Mouse (Mus musculus): ENCODE data around the gene Prkaca.
A peak's percentile ranks its signal among the peaks of the same experiment; 100 is the strongest.

Gene Prkaca

DNA sequence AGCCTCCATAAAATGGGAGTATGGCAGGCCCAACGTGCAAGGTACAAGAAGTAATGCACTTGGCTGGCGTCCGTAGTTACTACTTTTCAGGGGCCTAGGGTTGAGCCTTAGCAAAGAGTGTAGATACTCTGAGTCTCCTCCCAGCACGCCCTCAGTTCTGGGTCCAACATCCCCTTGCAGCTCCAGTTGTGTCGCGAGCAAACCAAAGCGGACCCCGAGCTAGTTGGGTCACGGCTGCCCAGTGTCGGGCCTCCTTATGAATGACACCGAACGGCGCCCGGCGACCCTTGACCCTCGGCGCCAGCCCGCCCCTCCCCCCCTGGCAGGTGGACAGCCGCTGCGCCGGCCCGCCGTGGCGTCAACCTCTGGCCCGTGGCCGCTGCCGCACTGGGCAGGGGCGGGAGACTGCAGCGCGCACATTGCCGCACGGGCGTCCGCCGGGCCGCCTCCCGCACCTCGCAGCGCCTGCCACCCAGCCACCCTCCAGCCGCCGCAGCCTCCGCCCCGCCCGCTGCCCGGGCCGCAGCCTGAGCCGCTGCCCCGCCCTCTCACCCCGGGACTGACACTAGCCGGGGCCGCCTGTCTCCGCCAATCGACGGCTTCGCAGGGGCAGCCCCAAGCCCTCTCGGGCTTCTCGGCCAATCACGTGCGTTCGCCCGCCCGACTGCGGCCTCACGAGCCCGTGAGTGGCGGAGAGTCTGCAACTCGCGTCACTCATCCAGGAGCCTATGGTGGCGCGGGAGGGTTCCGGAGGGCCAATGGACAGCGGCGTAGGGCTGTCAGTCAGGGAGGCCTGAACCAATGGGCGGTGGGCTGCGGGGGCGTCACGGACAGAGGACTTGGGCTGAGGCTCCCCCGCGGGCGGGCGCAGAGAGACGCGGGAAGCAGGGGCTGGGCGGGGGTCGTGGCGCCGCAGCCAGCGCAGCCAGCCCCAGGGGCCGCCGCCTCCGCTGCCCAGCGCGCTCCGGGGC lies at the start of gene Prkaca:
Prkaca (plus strand) TSS at position 844 of the 971 bp plus-strand sequence.
- peak; percentile 93 for DNase-seq (ENCODE audit: low spot score)

DNA sequence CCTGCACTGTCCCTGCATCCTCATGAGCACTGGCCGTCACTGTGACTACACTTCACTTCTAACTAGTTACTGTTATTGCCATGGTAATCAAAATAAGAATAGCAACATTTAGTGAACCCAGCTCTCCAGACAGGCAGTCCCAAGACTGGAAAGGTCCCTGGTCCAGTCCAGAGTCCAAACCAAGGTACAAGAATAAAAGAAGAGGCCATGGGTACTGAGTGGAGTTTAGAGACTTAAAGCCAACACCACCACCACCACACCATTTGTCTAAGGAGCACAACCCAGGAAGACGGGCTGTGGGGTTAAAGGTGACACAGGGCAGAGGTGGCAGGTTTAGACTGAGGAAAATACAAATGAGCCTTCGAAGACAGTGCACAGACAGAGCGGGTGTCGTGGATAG lies 48.2 kb upstream of the Prkaca start:
- DNase-seq (ENCODE audit: low spot score) = no peak

DNA sequence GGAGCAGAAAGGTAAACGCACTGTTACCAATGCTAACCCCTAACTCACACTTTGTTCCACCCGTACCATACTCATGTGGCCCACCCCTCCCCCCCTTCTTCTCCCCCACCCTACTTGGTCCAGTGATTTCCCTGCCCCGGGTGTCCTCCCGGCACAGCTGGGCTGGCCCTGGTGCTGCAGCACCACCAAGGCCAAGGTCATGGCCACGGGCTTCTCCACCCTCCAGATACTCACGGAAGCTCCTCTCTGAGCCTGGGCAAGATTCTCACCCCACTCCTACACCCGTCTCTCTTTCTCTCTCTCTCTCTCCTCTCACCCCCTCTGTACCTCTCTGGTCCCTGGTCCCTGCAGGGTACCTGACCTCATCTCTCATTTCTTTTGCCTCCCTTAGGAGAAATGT lies 46.5 kb upstream of the Prkaca start:
- DNase-seq (ENCODE audit: low spot score) = no peak

DNA sequence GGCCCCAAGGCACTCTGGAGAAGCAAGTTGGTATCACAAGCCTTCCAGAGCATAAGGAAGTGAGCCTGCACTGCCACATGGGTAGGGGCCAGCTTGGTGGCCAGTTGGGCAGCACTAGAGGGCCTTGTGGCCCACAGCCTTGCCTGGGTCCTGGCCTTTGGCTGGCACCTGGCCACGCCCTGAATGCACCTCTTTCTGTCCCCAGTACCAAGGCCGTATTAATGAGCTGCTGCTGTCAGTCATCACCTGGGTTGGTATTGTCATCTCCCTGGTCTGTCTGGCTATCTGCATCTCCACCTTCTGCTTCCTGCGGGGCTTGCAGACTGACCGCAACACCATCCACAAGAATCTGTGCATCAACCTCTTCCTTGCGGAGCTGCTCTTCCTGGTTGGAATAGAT lies 38.6 kb upstream of the Prkaca start:
- DNase-seq (ENCODE audit: low spot score) = no peak

DNA sequence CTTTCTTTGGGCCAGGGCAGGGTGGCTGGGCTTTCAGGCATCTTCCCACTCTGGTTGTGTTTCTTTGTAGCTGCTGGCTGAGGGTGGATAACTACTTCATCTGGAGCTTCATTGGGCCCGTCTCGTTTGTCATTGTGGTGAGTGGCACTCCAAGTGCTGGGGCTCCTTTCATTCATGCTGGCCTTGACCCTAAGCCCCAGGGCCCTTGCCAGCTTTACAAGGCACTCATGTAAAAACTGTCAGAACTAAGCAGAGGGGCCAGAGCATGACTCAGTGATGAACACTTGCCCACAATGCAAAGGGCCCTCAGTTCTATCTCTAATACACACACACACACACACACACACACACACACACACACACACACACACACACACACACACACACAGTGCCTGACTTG lies 37.8 kb upstream of the Prkaca start:
- no peak for DNase-seq (ENCODE audit: low spot score)

DNA sequence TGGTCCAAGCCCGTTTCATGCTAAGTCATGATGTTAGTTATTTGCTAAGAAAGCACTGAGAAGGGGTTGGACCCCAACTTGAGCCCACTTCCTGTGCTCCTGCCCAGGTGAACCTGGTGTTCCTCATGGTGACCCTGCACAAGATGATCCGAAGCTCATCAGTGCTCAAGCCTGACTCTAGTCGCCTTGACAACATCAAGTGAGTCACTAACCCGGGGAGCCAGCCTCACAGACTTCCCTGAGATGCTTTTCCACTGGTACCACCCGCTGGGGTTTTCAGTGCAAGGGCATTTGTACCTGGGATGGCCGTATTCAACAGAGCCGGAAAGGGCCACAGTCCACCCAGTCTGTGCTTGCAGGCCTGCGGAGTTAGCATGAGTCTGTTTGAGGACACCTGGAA lies 37.4 kb upstream of the Prkaca start:
- no peak for DNase-seq (ENCODE audit: low spot score)

DNA sequence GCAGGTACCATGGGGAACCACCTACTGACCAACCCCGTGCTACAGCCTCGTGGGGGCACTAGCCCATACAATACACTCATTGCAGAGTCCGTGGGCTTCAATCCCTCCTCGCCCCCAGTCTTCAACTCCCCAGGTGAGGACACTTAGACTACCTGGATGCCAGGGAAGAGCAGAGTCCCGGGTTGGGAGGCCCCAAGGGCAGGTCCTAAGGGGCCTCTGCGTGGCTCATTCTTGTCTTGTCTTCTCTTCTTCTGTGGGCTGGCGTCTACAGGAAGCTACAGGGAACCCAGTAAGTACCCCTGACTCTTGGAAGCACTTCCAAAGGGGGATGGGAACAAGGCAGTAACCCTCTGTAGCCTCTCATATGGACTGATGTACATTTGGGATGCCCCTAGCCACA lies 35.1 kb upstream of the Prkaca start:
- no peak for DNase-seq (ENCODE audit: low spot score)

DNA sequence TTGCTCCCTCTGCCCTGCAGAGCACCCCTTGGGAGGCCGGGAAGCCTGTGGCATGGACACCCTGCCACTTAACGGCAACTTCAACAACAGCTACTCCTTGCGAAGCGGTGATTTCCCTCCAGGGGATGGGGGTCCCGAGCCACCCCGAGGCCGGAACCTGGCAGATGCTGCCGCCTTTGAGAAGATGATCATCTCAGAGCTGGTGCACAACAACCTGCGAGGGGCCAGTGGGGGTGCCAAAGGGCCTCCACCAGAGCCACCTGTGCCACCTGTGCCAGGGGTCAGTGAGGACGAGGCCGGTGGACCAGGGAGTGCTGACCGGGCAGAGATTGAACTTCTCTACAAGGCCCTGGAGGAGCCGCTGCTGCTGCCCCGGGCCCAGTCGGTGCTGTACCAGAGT lies 34.5 kb upstream of the Prkaca start:
- no peak for DNase-seq (ENCODE audit: low spot score)

DNA sequence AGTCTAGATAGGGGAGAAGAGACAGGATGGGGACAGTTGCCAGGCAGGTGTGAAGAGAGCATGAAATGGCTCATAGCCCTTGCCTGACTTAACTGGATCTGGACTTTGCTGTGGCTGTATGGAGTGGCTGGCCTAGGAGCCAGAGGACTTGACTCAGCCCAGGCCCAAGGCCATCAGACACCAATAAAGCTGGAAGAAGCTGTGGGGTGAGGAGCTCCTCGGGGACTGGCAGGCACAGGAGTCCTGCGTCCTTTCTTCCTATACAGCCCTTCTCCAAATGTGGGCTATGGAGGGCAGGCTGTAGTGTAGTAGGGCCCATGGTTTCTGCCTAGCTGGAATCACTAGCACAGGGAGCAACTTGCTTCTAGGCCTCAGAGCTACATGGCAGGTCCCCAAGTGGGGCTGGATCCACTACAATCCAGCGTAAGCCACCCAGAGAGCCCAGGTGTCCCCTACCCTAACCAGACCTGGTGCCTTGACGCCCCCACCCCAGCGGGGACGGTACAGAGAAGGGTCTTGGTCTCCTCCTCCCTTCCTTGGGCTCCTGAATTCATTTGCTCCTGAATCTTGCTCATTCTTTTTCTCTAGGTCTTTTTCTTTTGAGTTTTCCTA lies 31.6 kb upstream of the Prkaca start:
- DNase-seq (ENCODE audit: low spot score) = no peak

DNA sequence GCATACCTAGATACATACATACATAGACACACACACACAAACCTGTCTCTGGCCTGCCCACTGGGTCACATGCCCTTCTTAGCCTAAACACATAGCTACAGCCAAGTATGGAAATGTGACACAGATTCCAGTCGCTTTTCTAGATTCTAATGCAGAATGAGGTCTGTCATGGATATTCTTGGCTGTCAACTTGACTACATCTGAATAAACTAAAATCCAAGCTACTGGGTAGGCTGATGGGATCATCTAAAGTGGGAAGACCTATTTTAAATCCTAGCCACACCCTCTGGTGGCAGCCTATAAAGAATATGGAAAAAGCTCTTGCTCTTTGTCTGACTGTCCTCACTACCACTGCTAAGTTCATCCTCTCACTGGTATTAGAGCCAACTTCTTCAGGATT lies 30.3 kb upstream of the Prkaca start:
- no peak for DNase-seq (ENCODE audit: low spot score)

DNA sequence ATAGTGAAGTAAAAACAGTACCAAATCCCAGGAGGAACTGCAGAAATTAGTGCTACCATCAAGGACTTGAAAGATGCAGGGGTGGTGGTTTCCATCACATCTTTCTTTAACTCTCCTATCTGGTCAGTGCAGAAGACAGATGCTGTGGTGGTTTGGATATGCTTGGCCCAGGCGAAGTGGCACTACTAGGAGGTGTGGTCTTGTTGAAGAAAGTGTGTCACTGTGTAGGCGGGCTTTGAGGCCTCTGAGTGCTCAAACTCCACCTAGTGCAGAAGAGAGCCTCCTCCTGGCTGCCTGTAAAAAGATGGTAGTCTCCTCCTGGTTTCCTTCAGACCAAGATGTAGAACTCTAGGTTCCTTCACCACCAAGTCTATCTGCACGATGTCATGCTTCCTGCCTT lies 27.3 kb upstream of the Prkaca start:
- DNase-seq (ENCODE audit: low spot score) = no peak

DNA sequence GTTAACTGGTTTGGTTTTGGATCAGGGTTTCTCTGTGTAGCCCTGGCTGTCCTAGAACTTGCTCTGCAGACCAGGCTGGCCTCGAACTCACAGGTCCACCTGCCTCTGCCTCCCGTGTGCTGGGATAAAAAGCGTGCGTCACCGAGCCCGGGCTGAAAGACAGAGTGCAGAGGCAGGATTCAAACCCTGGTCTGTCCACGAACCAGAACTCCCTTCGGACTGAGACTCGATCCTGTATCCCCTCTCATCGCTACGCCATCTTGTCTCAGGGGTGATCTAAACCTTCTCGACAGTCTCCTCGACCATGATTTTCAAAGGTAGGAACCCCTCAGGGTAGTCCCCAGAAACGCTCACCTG lies 18.1 kb upstream of the Prkaca start:
- DNase-seq (ENCODE audit: low spot score) = no peak

DNA sequence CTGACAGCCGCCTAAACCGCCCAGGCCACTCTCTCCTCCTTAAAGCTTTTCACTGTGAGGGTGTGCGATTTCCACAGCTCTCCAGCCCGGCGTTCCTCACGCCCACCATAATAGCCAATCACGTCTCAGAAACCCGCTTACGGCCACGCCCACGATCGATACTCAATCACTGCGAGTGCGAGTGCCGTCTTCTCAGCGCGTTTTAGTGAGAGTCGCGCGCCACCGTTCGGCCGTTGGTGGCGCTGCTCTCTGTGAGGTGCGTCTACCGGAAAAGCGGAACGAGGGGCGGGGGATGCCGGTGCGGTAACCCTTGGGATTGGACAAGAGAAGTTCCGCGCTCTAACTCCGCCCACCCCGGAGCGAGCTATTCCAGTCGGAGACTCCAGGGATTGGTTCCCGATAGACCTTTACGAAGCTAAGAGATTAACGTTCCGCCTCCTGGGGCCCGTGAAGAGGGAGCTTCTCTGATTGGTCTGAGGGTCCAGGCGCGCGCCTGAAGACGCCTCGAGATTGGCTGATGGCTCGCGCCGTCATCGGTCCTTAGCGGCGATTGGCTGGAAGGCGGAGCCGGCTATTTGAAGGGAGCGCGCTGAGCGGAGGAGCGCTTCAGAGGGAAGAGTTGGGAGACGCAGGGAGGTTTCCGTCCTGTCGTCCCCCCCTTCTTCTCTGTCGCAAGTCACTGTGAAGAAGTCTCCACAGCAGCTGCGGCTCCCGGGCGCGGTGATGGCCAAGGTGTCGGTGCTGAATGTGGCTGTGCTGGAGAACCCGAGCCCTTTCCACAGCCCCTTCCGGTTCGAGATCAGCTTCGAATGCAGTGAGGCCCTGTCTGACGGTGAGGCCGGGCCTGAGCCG lies 17.5 kb upstream of the Prkaca start, which contains the start of the genes Gm10644 and Asf1b:
Gm10644 (minus strand) TSS at position 100 of the 852 bp plus-strand sequence.
Asf1b (plus strand) TSS at position 402 of the 852 bp plus-strand sequence.
- DNase-seq (ENCODE audit: low spot score) = peak; percentile 93

DNA sequence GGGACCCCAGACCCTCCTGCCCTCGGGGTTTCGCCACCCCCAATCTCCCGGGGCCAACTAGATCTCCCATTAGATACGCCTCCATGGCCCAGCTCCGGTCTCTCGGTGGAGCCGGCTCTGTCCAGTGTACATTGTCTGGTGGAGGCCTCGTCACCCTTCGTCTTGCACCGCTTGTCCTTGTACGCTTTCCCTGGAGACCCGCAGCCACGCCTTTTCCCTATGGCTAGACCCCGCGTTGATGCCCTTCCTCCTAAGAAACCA lies 16.9 kb upstream of the Prkaca start:
- DNase-seq (ENCODE audit: low spot score) = no peak

DNA sequence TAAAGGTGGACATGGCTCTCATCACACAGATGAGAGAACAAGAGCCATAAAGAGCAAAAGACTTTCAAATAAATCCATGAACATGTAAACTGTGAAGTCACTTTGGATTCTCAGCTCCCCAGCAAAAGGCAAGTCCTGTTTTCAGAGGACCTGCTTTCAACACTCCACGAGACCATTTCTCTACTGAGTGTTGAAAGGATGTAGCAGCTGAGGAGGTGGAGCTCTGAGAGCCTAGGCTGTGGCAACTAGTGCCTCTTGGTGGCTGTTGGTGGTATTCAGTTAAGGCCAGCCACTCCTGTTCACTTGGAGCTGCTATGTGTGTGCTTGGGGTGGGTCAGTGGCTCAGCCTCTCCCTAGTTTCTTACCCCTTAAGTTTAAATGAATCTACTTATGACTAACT lies 16.0 kb upstream of the Prkaca start:
- DNase-seq (ENCODE audit: low spot score) = no peak

DNA sequence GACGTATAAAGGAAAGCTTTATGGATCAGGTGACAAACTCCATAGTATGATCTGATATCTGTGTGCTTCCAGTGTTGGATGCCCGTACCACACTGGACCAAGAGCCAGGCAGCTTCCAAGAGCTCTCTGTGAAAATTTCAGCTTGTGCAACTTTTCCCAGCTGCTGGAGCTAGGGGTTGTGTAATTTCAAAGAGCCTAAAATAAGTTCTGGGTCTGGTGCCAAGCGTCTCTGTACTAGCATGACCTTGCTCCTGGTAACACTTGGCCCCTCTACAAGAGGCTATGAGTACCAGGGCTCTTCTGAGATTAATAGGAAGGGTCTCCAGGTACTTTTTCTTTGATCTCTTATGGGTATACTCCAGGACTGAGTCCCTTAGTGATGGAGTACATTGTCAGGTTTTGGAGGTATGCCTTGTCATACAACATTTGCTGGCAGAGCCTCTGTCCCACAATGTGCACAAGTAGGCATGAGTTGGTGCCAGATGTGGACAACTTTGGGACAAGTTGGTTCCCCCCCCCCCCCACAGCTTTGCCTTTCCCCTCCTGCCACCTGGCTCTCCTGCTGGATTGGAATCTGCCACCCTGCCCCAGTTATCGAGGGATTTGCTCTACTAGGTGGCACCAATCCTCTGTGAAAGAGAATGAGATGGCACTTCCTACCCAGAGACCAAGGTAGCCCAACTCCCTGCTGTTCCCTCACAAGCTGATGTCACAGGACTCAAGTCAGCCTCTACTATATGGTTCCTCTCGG lies 8.6 kb upstream of the Prkaca start:
- DNase-seq (ENCODE audit: low spot score) = no peak

DNA sequence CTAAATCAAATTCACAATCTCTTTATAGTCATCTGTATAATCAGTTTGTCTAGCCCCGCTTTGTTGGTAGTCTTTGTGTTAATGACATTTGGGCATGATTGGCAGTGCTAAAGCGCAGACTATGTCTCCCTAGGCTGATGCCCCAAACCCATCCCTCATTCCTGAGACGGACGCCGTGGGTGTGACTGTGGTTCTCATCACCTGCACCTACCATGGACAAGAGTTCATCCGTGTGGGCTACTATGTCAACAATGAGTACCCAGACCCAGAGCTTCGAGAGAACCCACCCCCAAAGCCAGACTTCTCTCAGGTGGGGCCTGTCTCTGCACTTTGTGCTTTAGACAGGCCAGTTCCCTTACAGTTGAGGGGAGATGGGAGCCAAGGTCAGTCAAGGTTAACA lies 5.1 kb upstream of the Prkaca start:
- no peak for DNase-seq (ENCODE audit: low spot score)

DNA sequence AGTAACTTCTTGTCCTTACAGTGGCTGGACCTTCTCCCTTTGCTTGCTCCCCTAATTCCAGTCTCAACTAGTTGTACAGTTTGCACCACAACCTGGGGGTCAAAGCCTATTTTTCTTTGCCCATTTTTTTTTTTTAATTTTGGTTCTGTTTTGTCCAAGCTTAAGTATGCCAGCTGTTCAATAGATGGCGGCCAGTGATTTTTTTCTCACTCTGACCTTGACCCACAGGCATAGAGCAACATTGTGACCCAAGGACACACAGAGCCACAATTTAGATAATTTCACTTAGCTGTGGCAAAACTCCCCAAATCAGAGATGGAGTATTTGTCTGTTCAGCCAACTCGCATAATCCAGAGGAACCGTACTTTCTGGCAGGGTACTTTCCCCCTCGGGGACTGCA lies 1.7 kb upstream of the Prkaca start:
- DNase-seq (ENCODE audit: low spot score) = no peak

DNA sequence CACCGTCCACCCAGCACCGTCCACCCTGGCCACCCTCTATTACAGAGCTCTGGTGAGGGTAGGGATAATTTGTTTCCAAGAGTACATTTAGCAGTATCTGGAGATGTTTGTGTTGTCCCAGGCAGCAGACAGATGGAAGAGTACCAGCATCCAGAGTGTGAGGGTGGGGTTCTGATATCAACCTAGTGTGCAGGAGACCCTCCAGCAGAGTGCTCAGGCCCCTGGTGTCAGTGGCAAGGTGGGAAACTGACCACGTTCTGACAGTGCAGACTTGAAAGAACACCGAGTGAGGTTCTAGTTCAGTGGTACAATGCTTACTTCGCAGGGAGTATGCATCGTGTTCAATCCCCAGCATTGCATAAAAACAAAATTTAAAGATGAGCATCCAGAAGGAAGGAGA lies 1.1 kb upstream of the Prkaca start:
- DNase-seq (ENCODE audit: low spot score) = no peak

DNA sequence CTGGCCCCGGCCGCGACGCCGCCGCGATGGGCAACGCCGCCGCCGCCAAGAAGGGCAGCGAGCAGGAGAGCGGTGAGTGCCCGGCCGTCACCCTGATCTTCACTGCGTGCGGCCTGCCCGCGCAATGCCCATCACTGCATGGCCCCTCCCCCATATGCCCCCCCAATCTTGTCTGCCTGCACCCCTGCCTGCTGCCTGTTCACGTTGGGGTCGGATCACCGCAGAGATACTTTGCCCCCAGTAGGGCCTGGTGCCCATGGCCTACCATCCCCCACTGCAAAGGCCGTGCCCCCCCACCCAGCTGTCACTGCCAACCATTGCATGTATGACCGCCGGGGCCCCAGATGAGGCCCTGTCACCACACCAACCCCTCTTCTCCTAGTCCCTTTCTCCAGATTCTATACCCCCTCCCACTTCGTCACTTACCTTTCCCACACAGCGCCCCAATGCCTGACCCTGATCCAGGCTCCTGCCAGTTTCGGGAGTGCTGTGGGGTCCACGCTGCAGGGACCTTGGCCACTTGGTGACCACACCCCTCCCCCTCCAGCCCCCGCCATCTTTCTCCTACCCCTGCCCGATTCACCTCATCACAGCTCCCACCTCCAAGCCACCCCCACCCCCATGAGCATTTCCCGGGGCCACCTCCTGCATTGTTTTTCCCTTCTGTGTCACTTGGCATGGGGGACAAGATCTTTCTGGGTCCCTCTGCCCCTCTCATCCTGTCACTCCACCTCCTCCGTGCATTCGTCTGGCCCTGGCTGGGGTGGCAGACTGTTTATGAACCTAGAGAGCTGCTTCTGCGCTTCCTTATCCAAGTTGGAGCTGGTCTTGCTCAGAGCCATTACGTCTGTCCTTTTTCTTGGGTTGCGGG lies 603 bp downstream of the Prkaca start:
- DNase-seq (ENCODE audit: low spot score) = no peak

DNA sequence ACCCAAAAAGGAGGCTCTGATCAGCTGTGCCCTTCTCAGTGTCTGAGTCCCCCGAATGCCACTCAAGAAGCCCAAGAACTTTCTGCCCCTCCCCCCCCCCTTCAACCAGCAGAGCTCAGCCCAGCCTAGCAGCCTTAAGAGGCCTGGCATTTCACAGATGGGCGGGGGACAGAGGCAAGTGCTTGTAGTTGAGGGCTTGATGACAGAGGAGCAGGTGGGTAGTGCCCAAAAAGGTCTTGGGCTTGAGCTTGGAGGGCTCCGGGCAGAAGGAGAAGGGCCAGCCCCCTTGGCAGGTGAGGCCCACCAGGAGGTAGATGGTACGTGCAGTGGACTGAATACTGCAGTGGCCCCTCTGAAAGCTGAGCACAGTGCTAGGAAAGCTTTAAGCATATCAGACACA lies 1.7 kb downstream of the Prkaca start:
- no peak for DNase-seq (ENCODE audit: low spot score)

Data from ovary, postnatal 14 days (tissue).